Comparison of ENCODE assay signal across 13 mouse cellular contexts in the genomic region with DNA sequence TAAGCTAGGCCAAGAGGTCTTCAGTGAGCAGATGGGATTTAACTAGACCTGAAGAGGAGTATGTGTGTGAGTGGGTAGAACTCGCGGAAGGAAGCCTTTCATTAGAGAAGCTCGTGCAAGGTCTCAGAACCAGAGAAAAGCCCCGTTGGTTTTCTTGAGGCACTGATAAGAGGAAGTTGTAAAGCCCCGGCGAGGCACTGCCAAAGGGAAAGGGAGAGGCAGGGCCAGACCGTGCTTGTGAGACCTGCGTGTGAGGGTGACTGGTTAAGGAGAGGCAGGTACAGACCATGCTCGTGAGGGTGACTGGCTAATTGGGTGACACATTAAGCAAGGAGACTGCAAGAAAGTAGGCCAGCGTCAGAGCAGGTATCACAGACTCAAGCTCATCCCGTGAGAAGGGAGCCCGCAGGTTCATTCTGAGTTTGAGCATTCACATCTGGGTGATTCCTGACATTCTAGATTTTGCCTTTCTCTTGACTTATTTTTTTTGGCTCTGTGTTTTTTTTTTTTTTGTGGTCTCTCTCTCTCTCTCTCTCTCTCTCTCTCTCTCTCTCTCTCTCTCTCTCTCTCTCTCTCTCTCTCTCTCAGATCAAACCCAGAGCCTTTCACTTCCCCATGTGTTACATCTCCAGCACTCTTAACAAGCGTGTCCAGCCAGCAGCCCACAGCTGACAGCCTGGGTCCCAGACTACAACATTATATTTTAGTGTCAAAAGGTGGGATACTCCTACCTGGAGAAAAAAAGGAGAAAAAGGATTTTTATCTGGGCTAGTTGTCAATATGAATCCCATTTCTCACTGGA. TPM values are rescaled to one million over a fixed set of nuclear protein-coding genes. Genes with fewer than 3 reads are reported as not detected.
DNase-seq lines count a peak whose midpoint lies in the region; ATAC-seq and TF ChIP-seq lines count a peak whose summit lies in the region.
"Had no signal": no experiment of that assay in that cellular context is flagged by ENCODE, and none has a peak within 500 bp of the region (broad histone marks: within the 10 kb centered on the region; RNA-seq: fewer than 3 reads in every experiment).

No protein-coding gene starts in this region.

- peak; percentile 10 for DNase-seq in lung, postnatal 36 days
- DNase-seq in lung, postnatal 4 days = no peak
- DNase-seq in monocyte, adult 2 months (ENCODE audit: low read depth in 1 of 2, low spot score in 2 of 2) = peak; percentile 18 to 41
- DNase-seq in urinary bladder, postnatal 25 days (ENCODE audit: low spot score) = peak; percentile 18
- no peak for DNase-seq in hindbrain, embryonic 10.5 days (ENCODE audit: low spot score)
- no peak for DNase-seq in limb, embryonic 10.5 days (ENCODE audit: low spot score)
- DNase-seq: adrenal gland, postnatal 14 days; cerebellum, adult 11-12 months; kidney, postnatal 14 days; right cerebral cortex, postnatal 14 days had no signal

- no peak overlapping the region for H3K27ac ChIP-seq in bone marrow macrophage, adult 2 months (ENCODE audit: insufficient read depth, low read depth, low read length)
- H3K27ac ChIP-seq in hindbrain, embryonic 10.5 days = no peak overlapping the region
- H3K27ac ChIP-seq in limb, embryonic 10.5 days = no peak overlapping the region
- no peak overlapping the region for H3K27ac ChIP-seq in kidney, embryonic 15.5 days

- no peaks in the 10 kb centered on the region for H3K9me3 ChIP-seq in hindbrain, embryonic 10.5 days
- no peaks in the 10 kb centered on the region for H3K9me3 ChIP-seq in limb, embryonic 10.5 days (replicated peaks)
- H3K9me3 ChIP-seq in kidney, embryonic 15.5 days (replicated peaks) = no peaks in the 10 kb centered on the region

- no peak overlapping the region for H3K9ac ChIP-seq in kidney, embryonic 15.5 days

- no peak for TF ChIP-seq CTCF in bone marrow macrophage, adult 2 months (IDR thresholded peaks at IDR 0.05; ENCODE audit: low read depth, low read length)

- WGBS in hindbrain, embryonic 10.5 days = 87% methylated on average over 13 of the region's 13 CpGs
- 83% methylated on average over 13 of the region's 13 CpGs for WGBS in limb, embryonic 10.5 days
- WGBS in kidney, embryonic 15.5 days = 65% methylated on average over 13 of the region's 13 CpGs

- H3K36me3 ChIP-seq in hindbrain, embryonic 10.5 days = peaks cover 48% of the 10 kb centered on the region
- H3K36me3 ChIP-seq in limb, embryonic 10.5 days = peaks cover 43% of the 10 kb centered on the region
- peaks cover 44% of the 10 kb centered on the region for H3K36me3 ChIP-seq in kidney, embryonic 15.5 days

- H3K4me3 ChIP-seq in bone marrow macrophage, adult 2 months (ENCODE audit: insufficient read depth, low read length) = peak overlapping the region; percentile 27; the same call in 1 of the 2 replicates
- H3K4me3 ChIP-seq in hindbrain, embryonic 10.5 days = no peak overlapping the region
- no peak overlapping the region for H3K4me3 ChIP-seq in limb, embryonic 10.5 days
- no peak overlapping the region for H3K4me3 ChIP-seq in kidney, embryonic 15.5 days (replicated peaks)

- H3K27me3 ChIP-seq in hindbrain, embryonic 10.5 days (ENCODE audit: insufficient read depth, poor library complexity, severe bottlenecking) = peaks cover 1% of the 10 kb centered on the region; the same call in 1 of the 2 replicates
- H3K27me3 ChIP-seq in limb, embryonic 10.5 days (ENCODE audit: low read depth, poor library complexity, severe bottlenecking) = no peaks in the 10 kb centered on the region
- no peaks in the 10 kb centered on the region for H3K27me3 ChIP-seq in kidney, embryonic 15.5 days

- no peak overlapping the region for H3K4me2 ChIP-seq in kidney, embryonic 15.5 days

- H3K4me1 ChIP-seq in bone marrow macrophage, adult 2 months (ENCODE audit: control insufficient read depth, insufficient read depth, low read length) = peaks cover 7% of the 10 kb centered on the region
- no peaks in the 10 kb centered on the region for H3K4me1 ChIP-seq in hindbrain, embryonic 10.5 days (replicated peaks)
- peaks cover 36% of the 10 kb centered on the region for H3K4me1 ChIP-seq in limb, embryonic 10.5 days
- peaks cover 6% of the 10 kb centered on the region for H3K4me1 ChIP-seq in kidney, embryonic 15.5 days

- no peak for ATAC-seq in kidney, embryonic 15.5 days (replicated peaks; ENCODE audit: low FRiP score)
- ATAC-seq: midbrain, embryonic 16.5 days had no signal

- no peak for TF ChIP-seq POLR2A in bone marrow macrophage, adult 2 months (IDR thresholded peaks at IDR 0.05; ENCODE audit: borderline replicate concordance, low read depth, low read length)

RNA-seq across cellular contexts. Expression of gene Tango6, which starts 54.2 kb away (rescaled TPM):
- 0.75 and 1.1 TPM in 2 replicates for polyA plus RNA-seq in bone marrow macrophage, adult 2 months (2012; ENCODE audit: insufficient read depth, insufficient read length, missing spikeins)
- 12.9 and 13.5 TPM in 2 replicates for polyA plus RNA-seq in hindbrain, embryonic 10.5 days (2016; fragmentation: Nextera tagmentation; extraction: Ambion mirVana)
- polyA plus RNA-seq in limb, embryonic 10.5 days (2016; fragmentation: Nextera tagmentation; extraction: Ambion mirVana) = 15.5 and 16.1 TPM in 2 replicates
- 11.6 and 12.3 TPM in 2 replicates for polyA plus RNA-seq in kidney, embryonic 15.5 days (2015; fragmentation: Nextera tagmentation; extraction: Ambion mirVana)

Comparison
In these comparisons a context has a peak if more than half of its experiments do, and no peak if none do; other contexts are left out.
1. DNase-seq: peak in lung, postnatal 36 days (single experiment), monocyte, adult 2 months (2 of 2) and urinary bladder, postnatal 25 days (single experiment); none in lung, postnatal 4 days (0 of 2), hindbrain, embryonic 10.5 days (single experiment) and limb, embryonic 10.5 days (single experiment).